ENCODE assay signal across 8 mouse cellular contexts in the genomic region with DNA sequence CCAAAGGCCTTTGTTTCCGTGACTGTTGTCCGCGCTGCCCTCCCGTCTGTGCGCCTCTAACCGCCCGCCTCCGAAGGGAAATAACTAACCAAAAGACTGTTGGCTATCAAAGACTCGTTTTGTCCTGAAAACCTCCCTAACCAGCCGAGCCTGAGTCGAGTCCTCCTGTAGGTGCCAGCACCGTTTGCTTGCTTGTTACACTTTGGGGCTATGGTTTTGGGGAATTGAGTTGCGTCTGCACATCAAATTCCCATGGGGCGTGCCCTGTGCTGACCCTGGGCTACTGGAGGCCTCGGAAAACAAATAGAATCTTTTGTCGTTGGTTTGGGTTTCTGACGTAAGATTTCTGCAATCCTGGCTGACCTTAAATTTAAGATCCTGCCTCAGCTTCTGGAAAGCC. TPM values are rescaled to one million over a fixed set of nuclear protein-coding genes. Genes with fewer than 3 reads are reported as not detected.
DNase-seq lines count a peak whose midpoint lies in the region; ATAC-seq and TF ChIP-seq lines count a peak whose summit lies in the region.

No protein-coding gene starts in this region.

- peak overlapping the region; percentile 67 for H3K4me3 ChIP-seq in lung, embryonic 14.5 days (ENCODE audit: low read depth, low read length)
- H3K4me3 ChIP-seq in embryonic facial prominence, embryonic 12.5 days: peak overlapping the region; percentile 91
- H3K4me3 ChIP-seq in hindbrain, embryonic 12.5 days: peak overlapping the region; percentile 87
- peak overlapping the region; percentile 81 for H3K4me3 ChIP-seq in liver, embryonic 16.5 days (ENCODE audit: low read depth, low read length)

- no peaks in the 10 kb centered on the region for H3K27me3 ChIP-seq in lung, embryonic 14.5 days (ENCODE audit: insufficient read depth, low read length)
- peaks cover under 1% of the 10 kb centered on the region; the same call in 1 of the 2 replicates for H3K27me3 ChIP-seq in embryonic facial prominence, embryonic 12.5 days
- peaks cover 4% of the 10 kb centered on the region; the same call in 1 of the 2 replicates for H3K27me3 ChIP-seq in hindbrain, embryonic 12.5 days
- H3K27me3 ChIP-seq in liver, embryonic 16.5 days (ENCODE audit: control insufficient read depth, insufficient read depth, low read depth, low read length): no peaks in the 10 kb centered on the region

- peak overlapping the region; percentile 81 for H3K4me2 ChIP-seq in lung, embryonic 14.5 days
- peak overlapping the region; percentile 62 for H3K4me2 ChIP-seq in embryonic facial prominence, embryonic 12.5 days (replicated peaks)
- H3K4me2 ChIP-seq in hindbrain, embryonic 12.5 days (replicated peaks): peak overlapping the region; percentile 60
- peak overlapping the region; percentile 96 for H3K4me2 ChIP-seq in liver, embryonic 16.5 days (ENCODE audit: low read depth, low read length)

- H3K4me1 ChIP-seq in lung, embryonic 14.5 days (ENCODE audit: insufficient read depth): peaks cover 12% of the 10 kb centered on the region
- H3K4me1 ChIP-seq in embryonic facial prominence, embryonic 12.5 days: peaks cover 26% of the 10 kb centered on the region
- H3K4me1 ChIP-seq in hindbrain, embryonic 12.5 days: peaks cover 34% of the 10 kb centered on the region
- H3K4me1 ChIP-seq in liver, embryonic 16.5 days (ENCODE audit: control insufficient read depth, low read depth, low read length): peaks cover 36% of the 10 kb centered on the region

- peak overlapping the region; percentile 70 for H3K9ac ChIP-seq in lung, embryonic 14.5 days
- H3K9ac ChIP-seq in embryonic facial prominence, embryonic 12.5 days: peak overlapping the region; percentile 60
- H3K9ac ChIP-seq in hindbrain, embryonic 12.5 days: peak overlapping the region; percentile 69
- H3K9ac ChIP-seq in liver, embryonic 16.5 days (ENCODE audit: low read depth, low read length): peak overlapping the region; percentile 79

- H3K27ac ChIP-seq in lung, embryonic 14.5 days (ENCODE audit: low read depth): peak overlapping the region; percentile 95
- peak overlapping the region; percentile 92 for H3K27ac ChIP-seq in embryonic facial prominence, embryonic 12.5 days
- H3K27ac ChIP-seq in hindbrain, embryonic 12.5 days: peak overlapping the region; percentile 92
- H3K27ac ChIP-seq in liver, embryonic 16.5 days (ENCODE audit: low read length): peak overlapping the region; percentile 90

- no peak for TF ChIP-seq CTCF in lung, embryonic 14.5 days (IDR thresholded peaks at IDR 0.05; ENCODE audit: low read depth)

- DNase-seq in lung, embryonic 14.5 days: no peak
- DNase-seq in lung, postnatal 10 days: no peak
- DNase-seq in testis, postnatal 10 days (ENCODE audit: low spot score): peak; percentile 80
- no peak for DNase-seq in urinary bladder, postnatal 14 days (ENCODE audit: low spot score)
- no peak for DNase-seq in left cerebral cortex, adult 18-20 months (ENCODE audit: low spot score in 2 of 2)

- ATAC-seq in lung, embryonic 14.5 days (ENCODE audit: insufficient read depth): no peak
- no peak for ATAC-seq in embryonic facial prominence, embryonic 12.5 days (ENCODE audit: insufficient number of reproducible peaks, insufficient read depth, low FRiP score, low TSS enrichment)
- ATAC-seq in hindbrain, embryonic 12.5 days (ENCODE audit: low FRiP score): no peak
- 0 out of 2 replicates have a peak, but pooled peaks have one; percentile 0 for ATAC-seq in liver, embryonic 16.5 days (ENCODE audit: low read depth)

- peaks cover 35% of the 10 kb centered on the region for H3K36me3 ChIP-seq in lung, embryonic 14.5 days (ENCODE audit: insufficient read depth)
- H3K36me3 ChIP-seq in embryonic facial prominence, embryonic 12.5 days: peaks cover 24% of the 10 kb centered on the region
- peaks cover 26% of the 10 kb centered on the region for H3K36me3 ChIP-seq in hindbrain, embryonic 12.5 days
- H3K36me3 ChIP-seq in liver, embryonic 16.5 days (ENCODE audit: control insufficient read depth, insufficient read depth): peaks cover 21% of the 10 kb centered on the region

- H3K9me3 ChIP-seq in lung, embryonic 14.5 days (ENCODE audit: low read depth, low read length): no peaks in the 10 kb centered on the region
- no peaks in the 10 kb centered on the region for H3K9me3 ChIP-seq in embryonic facial prominence, embryonic 12.5 days
- H3K9me3 ChIP-seq in hindbrain, embryonic 12.5 days (replicated peaks): no peaks in the 10 kb centered on the region
- no peaks in the 10 kb centered on the region for H3K9me3 ChIP-seq in liver, embryonic 16.5 days (replicated peaks; ENCODE audit: control insufficient read depth, low read length)

- WGBS in lung, embryonic 14.5 days: 1% methylated on average over 17 of the region's 17 CpGs
- WGBS in embryonic facial prominence, embryonic 12.5 days: under 1% methylated on average over 17 of the region's 17 CpGs
- WGBS in hindbrain, embryonic 12.5 days: under 1% methylated on average over 17 of the region's 17 CpGs
- WGBS in liver, embryonic 16.5 days (ENCODE audit: insufficient replicate concordance): under 1% methylated on average over 17 of the region's 17 CpGs

RNA-seq across cellular contexts. Expression of gene Rpl13a, which starts 0.8 kb away (rescaled TPM):
- 1,527 and 1,587 TPM in 2 replicates for polyA plus RNA-seq in lung, embryonic 14.5 days (2014; fragmentation: Nextera tagmentation; extraction: Ambion mirVana)
- 1,339 and 1,342 TPM in 2 replicates for polyA plus RNA-seq in embryonic facial prominence, embryonic 12.5 days (2016; fragmentation: Nextera tagmentation; extraction: Ambion mirVana)
- polyA plus RNA-seq in hindbrain, embryonic 12.5 days (2016; fragmentation: Nextera tagmentation; extraction: Ambion mirVana): 977 and 1,019 TPM in 2 replicates
- polyA plus RNA-seq in liver, embryonic 16.5 days (2015; fragmentation: Nextera tagmentation; extraction: Ambion mirVana): 558 and 645 TPM in 2 replicates
- total RNA-seq in left cerebral cortex, adult 18-20 months (2021): 100 to 1,000 TPM; 712 to 811 TPM

RNA-seq across cellular contexts. Expression of gene Rps11, which starts 5.1 kb away (rescaled TPM):
- 1,873 and 1,878 TPM in 2 replicates for polyA plus RNA-seq in lung, embryonic 14.5 days (2014; fragmentation: Nextera tagmentation; extraction: Ambion mirVana)
- polyA plus RNA-seq in embryonic facial prominence, embryonic 12.5 days (2016; fragmentation: Nextera tagmentation; extraction: Ambion mirVana): 1,448 and 1,491 TPM in 2 replicates
- polyA plus RNA-seq in hindbrain, embryonic 12.5 days (2016; fragmentation: Nextera tagmentation; extraction: Ambion mirVana): 982 and 1,135 TPM in 2 replicates
- polyA plus RNA-seq in liver, embryonic 16.5 days (2015; fragmentation: Nextera tagmentation; extraction: Ambion mirVana): 646 and 744 TPM in 2 replicates
- total RNA-seq in left cerebral cortex, adult 18-20 months (2021): 100 to 1,000 TPM; 474 to 479 TPM

RNA-seq across cellular contexts. Expression of gene Gm45713, which starts 6.7 kb away (rescaled TPM):
- 1.2 and 1.4 TPM in 2 replicates for polyA plus RNA-seq in lung, embryonic 14.5 days (2014; fragmentation: Nextera tagmentation; extraction: Ambion mirVana)
- polyA plus RNA-seq in embryonic facial prominence, embryonic 12.5 days (2016; fragmentation: Nextera tagmentation; extraction: Ambion mirVana): 0.22 and 0.27 TPM in 2 replicates
- polyA plus RNA-seq in hindbrain, embryonic 12.5 days (2016; fragmentation: Nextera tagmentation; extraction: Ambion mirVana): 0.31 TPM in 1 of 2 replicates, not detected in the other
- polyA plus RNA-seq in liver, embryonic 16.5 days (2015; fragmentation: Nextera tagmentation; extraction: Ambion mirVana): 0.12 TPM in 1 of 2 replicates, not detected in the other
- not detected for total RNA-seq in left cerebral cortex, adult 18-20 months (2021)

RNA-seq across cellular contexts. Expression of gene Flt3l, which starts 6.9 kb away (rescaled TPM):
- 0.72 and 1.1 TPM in 2 replicates for polyA plus RNA-seq in lung, embryonic 14.5 days (2014; fragmentation: Nextera tagmentation; extraction: Ambion mirVana)
- 0.67 and 1.1 TPM in 2 replicates for polyA plus RNA-seq in embryonic facial prominence, embryonic 12.5 days (2016; fragmentation: Nextera tagmentation; extraction: Ambion mirVana)
- 0.52 and 1.6 TPM in 2 replicates for polyA plus RNA-seq in hindbrain, embryonic 12.5 days (2016; fragmentation: Nextera tagmentation; extraction: Ambion mirVana)
- polyA plus RNA-seq in liver, embryonic 16.5 days (2015; fragmentation: Nextera tagmentation; extraction: Ambion mirVana): 3.0 and 3.1 TPM in 2 replicates
- 1 to 10 TPM; 8.4 to 9.7 TPM for total RNA-seq in left cerebral cortex, adult 18-20 months (2021)

RNA-seq across cellular contexts. Expression of gene Pih1d1, which starts 24.8 kb away (rescaled TPM):
- polyA plus RNA-seq in lung, embryonic 14.5 days (2014; fragmentation: Nextera tagmentation; extraction: Ambion mirVana): 110 and 112 TPM in 2 replicates
- polyA plus RNA-seq in embryonic facial prominence, embryonic 12.5 days (2016; fragmentation: Nextera tagmentation; extraction: Ambion mirVana): 90.4 and 93.0 TPM in 2 replicates
- 90.3 and 91.0 TPM in 2 replicates for polyA plus RNA-seq in hindbrain, embryonic 12.5 days (2016; fragmentation: Nextera tagmentation; extraction: Ambion mirVana)
- 42.3 and 42.8 TPM in 2 replicates for polyA plus RNA-seq in liver, embryonic 16.5 days (2015; fragmentation: Nextera tagmentation; extraction: Ambion mirVana)
- 10 to 100 TPM; 46.7 to 51.7 TPM for total RNA-seq in left cerebral cortex, adult 18-20 months (2021)
